13 mouse cellular contexts compared by ENCODE assay signal in genomic region chr1:164926534-164927160, GRCm38 (mm10). TPM values are rescaled to one million over a fixed set of nuclear protein-coding genes. Genes with fewer than 3 reads are reported as not detected.
A peak's percentile ranks its signal among the peaks of the same experiment; 100 is the strongest.
DNase-seq lines count a peak whose midpoint lies in the region; TF ChIP-seq lines count a peak whose summit lies in the region.
"Had no signal": no experiment of that assay in that cellular context is flagged by ENCODE, and none has a peak within 500 bp of the region (broad histone marks: within the 10 kb centered on the region; RNA-seq: fewer than 3 reads in every experiment).

No protein-coding gene starts in this region.

- intact Hi-C loops in left cerebral cortex, postnatal 4 days (cut with DNase I): no loop called here
- intact Hi-C loops in heart, adult 2 months (cut with DNase I): no loop called here

- no peak overlapping the region for H3K9ac ChIP-seq in heart, adult 2 months (ENCODE audit: low read depth, low read length)
- H3K9ac ChIP-seq: heart, embryonic 13.5 days; lung, embryonic 15.5 days; midbrain, embryonic 15.5 days had no signal

- TF ChIP-seq POLR2A in heart, adult 2 months (IDR thresholded peaks at IDR 0.05; ENCODE audit: insufficient read depth, low read depth, low read length): no peak

- no peak overlapping the region for H3K27ac ChIP-seq in heart, adult 2 months
- H3K27ac ChIP-seq: heart, embryonic 13.5 days; lung, embryonic 15.5 days; midbrain, embryonic 15.5 days had no signal

- TF ChIP-seq EP300 in heart, adult 2 months (IDR thresholded peaks at IDR 0.05; ENCODE audit: insufficient read depth, low read depth, low read length): no peak

- 79% methylated on average over 3 of the region's 3 CpGs for WGBS in heart, adult 2 months

- no peak overlapping the region for H3K4me3 ChIP-seq in heart, adult 2 months
- H3K4me3 ChIP-seq: heart, embryonic 13.5 days; lung, embryonic 15.5 days; midbrain, embryonic 15.5 days had no signal

- no peaks in the 10 kb centered on the region for H3K79me2 ChIP-seq in heart, adult 2 months (replicated peaks; ENCODE audit: control insufficient read depth, insufficient read depth, low read length)

- H3K36me3 ChIP-seq in heart, adult 2 months (ENCODE audit: control insufficient read depth, insufficient read depth, low read length): no peaks in the 10 kb centered on the region
- H3K36me3 ChIP-seq: heart, embryonic 13.5 days; lung, embryonic 15.5 days; midbrain, embryonic 15.5 days had no signal

- no peaks in the 10 kb centered on the region for H3K27me3 ChIP-seq in heart, adult 2 months (ENCODE audit: control insufficient read depth, insufficient read depth, low read length)
- H3K27me3 ChIP-seq: heart, embryonic 13.5 days; lung, embryonic 15.5 days; midbrain, embryonic 15.5 days had no signal

- TF ChIP-seq CTCF in heart, adult 2 months (IDR thresholded peaks at IDR 0.05): no peak

- peak; percentile 79 for DNase-seq in left cerebral cortex, adult 11 months (ENCODE audit: low spot score)
- no peak for DNase-seq in left cerebral cortex, postnatal 4 days
- DNase-seq in cerebellum, adult 9-11 months: peak; percentile 45
- DNase-seq in layer of hippocampus, adult 8-10 months (ENCODE audit: low spot score in 2 of 2): peak; percentile 56 to 81
- DNase-seq in right cerebral cortex, postnatal 14 days: peak; percentile 21
- DNase-seq in heart, adult 2 months: no peak
- no peak for DNase-seq in testis, postnatal 10 days (ENCODE audit: low spot score)
- no peak for DNase-seq in kidney, adult 8-10 months

- H3K4me1 ChIP-seq in heart, adult 2 months (ENCODE audit: control insufficient read depth, insufficient read depth, low read length): no peaks in the 10 kb centered on the region
- H3K4me1 ChIP-seq: heart, embryonic 13.5 days; lung, embryonic 15.5 days; midbrain, embryonic 15.5 days had no signal

RNA-seq across cellular contexts. Expression of gene Xcl1, which starts 8.7 kb away (rescaled TPM):
- not detected for total RNA-seq in left cerebral cortex, postnatal 4 days (2021)
- total RNA-seq in layer of hippocampus, adult 8-10 months (2022): under 1 TPM in 1 of 4 experiments, not detected in 3; 0.93 TPM
- total RNA-seq in heart, adult 2 months (2021): not detected
- 0.27 TPM in 1 of 2 replicates, not detected in the other for polyA plus RNA-seq in heart, adult 2 months (2012; rRNA removed)
- total RNA-seq: left cerebral cortex, postnatal 10 days had no signal
- polyA plus RNA-seq: heart, embryonic 13.5 days; midbrain, embryonic 15.5 days; stomach, embryonic 16.5 days had no signal

Comparison
In these comparisons a context has a peak if more than half of its experiments do, and no peak if none do; other contexts are left out.
1. DNase-seq: peak in left cerebral cortex, adult 11 months (single experiment), cerebellum, adult 9-11 months (single experiment), layer of hippocampus, adult 8-10 months (2 of 2) and right cerebral cortex, postnatal 14 days (single experiment); none in left cerebral cortex, postnatal 4 days (single experiment), heart, adult 2 months (0 of 2), testis, postnatal 10 days (single experiment) and kidney, adult 8-10 months (0 of 2).